Mouse (Mus musculus): ENCODE results near the gene Ddx41. TPM values are rescaled to one million over a fixed set of nuclear protein-coding genes. Genes with fewer than 3 reads are reported as not detected.

Ddx41 gene
- total RNA-seq, 2 experiments from 2014 or later: 56.0 to 56.2 TPM

Small RNAs within 50 kb of the gene (microRNA-seq; reads per million reads assigned to microRNA genes)
- gene Mir6945: 7.4 to 10.3 reads per million in 2 experiments

Other genes starting within 250 kb of the Ddx41 start
- 100 to 1,000 TPM; 147 to 149 TPM for gene Prelid1, start 216.2 kb downstream of the Ddx41 start, total RNA-seq (2021)
- 10 to 100 TPM; 79.1 to 82.6 TPM for gene Rab24, start 214.7 kb downstream of the Ddx41 start, total RNA-seq (2021)
- gene Mxd3, start 206.8 kb downstream of the Ddx41 start, total RNA-seq (2021): 1 to 10 TPM in 1 of 2 experiments, under 1 TPM in 1; 0.79 to 1.2 TPM
- gene Lman2, start 173.9 kb downstream of the Ddx41 start, total RNA-seq (2021): 10 to 100 TPM; 65.9 to 66.8 TPM
- gene Rgs14, start 166.9 kb downstream of the Ddx41 start, total RNA-seq (2021): 100 to 1,000 TPM; 103 to 112 TPM
- not detected for gene Slc34a1, start 138.5 kb downstream of the Ddx41 start, total RNA-seq (2021)
- under 1 TPM in 1 of 2 experiments, not detected in 1; 0.68 TPM for gene Pfn3, start 121.4 kb downstream of the Ddx41 start, total RNA-seq (2021)
- under 1 TPM; 0.32 to 0.36 TPM for gene F12, start 109.9 kb downstream of the Ddx41 start, total RNA-seq (2021)
- gene Grk6, start 91.6 kb downstream of the Ddx41 start, total RNA-seq (2021): 10 to 100 TPM; 60.3 to 63.2 TPM
- gene Prr7, start 72.4 kb downstream of the Ddx41 start, total RNA-seq (2021): 10 to 100 TPM; 75.6 to 79.2 TPM
- gene Dbn1, start 48.5 kb downstream of the Ddx41 start, total RNA-seq (2021): 100 to 1,000 TPM; 359 to 362 TPM
- gene Pdlim7, start 23.0 kb downstream of the Ddx41 start, total RNA-seq (2021): 10 to 100 TPM; 93.2 to 99.5 TPM
- 10 to 100 TPM; 14.5 to 16.4 TPM for gene Dok3, start 7.4 kb downstream of the Ddx41 start, total RNA-seq (2021)
- 10 to 100 TPM; 77.6 to 79.0 TPM for gene Fam193b, start 34.5 kb upstream of the Ddx41 start, total RNA-seq (2021)
- gene Tmed9, start 37.1 kb upstream of the Ddx41 start, total RNA-seq (2021): 100 to 1,000 TPM; 134 to 146 TPM
- gene B4galt7, start 63.2 kb upstream of the Ddx41 start, total RNA-seq (2021): 10 to 100 TPM; 25.9 to 26.7 TPM
- 10 to 100 TPM; 43.3 to 47.6 TPM for gene Caml, start 86.3 kb upstream of the Ddx41 start, total RNA-seq (2021)
- 10 to 100 TPM; 38.4 to 44.6 TPM for gene Ddx46, start 98.4 kb upstream of the Ddx41 start, total RNA-seq (2021)
- 10 to 100 TPM; 71.1 to 73.9 TPM for gene B230219D22Rik, start 156.5 kb upstream of the Ddx41 start, total RNA-seq (2021)
- gene Txndc15, start 178.0 kb upstream of the Ddx41 start, total RNA-seq (2021): 10 to 100 TPM; 76.1 to 76.9 TPM
- 10 to 100 TPM; 34.8 to 38.9 TPM for gene Pcbd2, start 190.7 kb upstream of the Ddx41 start, total RNA-seq (2021)
- not detected for gene Catsper3, start 247.9 kb upstream of the Ddx41 start, total RNA-seq (2021)